Mouse (Mus musculus) kidney, postnatal 25 days (tissue): ENCODE data around the gene Idh3g.
"Not testable (repeated sequence)": the region's sequence is repeated elsewhere in the genome, so short reads cannot be mapped to it uniquely, and the experiment has no call there.

Experiments used
- DNase-seq, 2 experiments: peaks; one replicate each; pipeline ENCODE4 v3.0.0; 2021; ENCODE audit warnings: mixed read lengths in 2 of 2

Gene Idh3g

GRCm38 (mm10) chrX:73756334-73757140, 30.2 kb downstream of the Idh3g start, which contains the start of gene Plxnb3:
Gene Plxnb3 (plus strand): TSS chrX:73757090.
- no peak for DNase-seq

DNA sequence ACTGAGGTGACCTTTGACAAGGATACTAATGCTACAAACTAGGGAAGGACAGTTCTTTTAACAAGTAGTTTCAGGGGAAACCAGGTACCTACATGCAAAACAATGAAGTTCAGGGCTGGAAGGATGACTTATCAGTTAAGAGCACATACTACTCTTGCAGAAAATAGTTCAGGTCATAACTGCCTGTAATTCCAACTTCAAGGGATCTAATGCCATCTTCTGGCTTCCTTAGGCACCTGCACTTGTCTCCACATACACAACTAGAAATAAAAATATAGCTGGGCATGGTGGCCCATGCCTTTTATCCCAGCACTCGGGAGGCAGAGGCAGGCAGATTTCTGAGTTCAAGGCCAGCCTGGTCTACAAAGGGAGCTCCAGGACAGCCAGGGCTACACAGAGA, 37.7 kb downstream of the Idh3g start:
- DNase-seq = no peak

GRCm38 (mm10) chrX:73744774-73745481, 41.8 kb downstream of the Idh3g start:
- no peak for DNase-seq

DNA sequence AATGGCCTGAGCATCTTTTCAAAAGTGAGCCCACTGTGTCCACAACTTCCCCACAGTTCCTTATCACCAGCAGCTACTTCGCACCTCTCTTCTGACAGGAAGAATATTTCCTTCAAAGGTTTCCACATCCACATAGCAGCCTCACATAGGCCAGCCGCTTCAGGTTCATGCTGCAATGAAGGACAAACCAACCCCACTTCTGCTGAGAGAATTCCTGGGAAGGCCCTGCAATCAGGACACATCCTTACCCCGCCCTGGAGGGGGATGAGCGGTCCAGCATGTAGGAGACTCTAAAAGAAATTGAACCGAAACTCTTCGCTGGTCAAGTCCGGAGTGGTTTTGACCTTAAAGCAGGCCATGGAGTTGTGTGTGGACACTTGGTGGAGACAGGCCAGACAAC, 46.9 kb downstream of the Idh3g start:
- not testable (repeated sequence) for DNase-seq

GRCm38 (mm10) chrX:73739151-73739550, 47.5 kb downstream of the Idh3g start:
- DNase-seq = no peak

GRCm38 (mm10) chrX:73738155-73738554, 48.5 kb downstream of the Idh3g start:
- no peak for DNase-seq

DNA sequence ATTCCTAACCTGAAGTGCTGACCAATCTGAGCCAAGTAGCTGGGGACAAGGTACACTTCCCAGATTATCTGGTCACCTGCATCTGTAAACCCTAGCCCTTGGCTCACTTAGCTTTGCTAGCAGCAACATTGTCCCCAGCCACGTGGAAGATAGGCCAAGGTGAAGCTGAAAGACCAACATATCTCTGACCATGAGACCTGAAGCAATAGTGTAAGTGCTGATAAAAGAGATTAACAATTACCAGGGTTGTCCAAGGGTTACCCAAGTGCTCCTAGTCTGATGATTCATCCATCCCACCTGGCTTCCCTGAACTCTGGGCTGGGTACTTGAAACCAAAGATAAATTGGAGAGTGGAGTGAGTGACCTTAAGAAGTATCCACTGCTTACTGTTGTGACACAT, 55.8 kb downstream of the Idh3g start:
- DNase-seq = no peak
